ENCODE assay signal across 12 mouse cellular contexts in the genomic region with DNA sequence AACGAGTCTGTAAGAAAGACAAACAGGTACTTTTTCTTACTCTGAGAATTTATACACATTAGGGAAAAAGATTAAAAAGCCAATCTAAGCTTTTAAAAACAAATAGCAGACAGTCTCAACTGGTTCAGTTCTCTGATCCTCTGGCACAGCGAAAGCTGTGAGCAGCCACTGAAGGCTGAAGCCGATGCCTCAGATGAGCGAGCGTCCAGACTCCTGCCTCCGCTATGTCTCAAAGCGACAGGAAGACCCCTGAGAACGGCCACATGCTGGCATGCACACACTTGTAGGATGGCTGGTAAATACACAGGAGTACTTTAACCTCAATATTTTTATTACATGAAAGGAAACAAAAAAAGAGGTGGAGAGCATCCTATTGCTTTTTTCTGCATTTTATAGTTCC.
A peak's percentile ranks its signal among the peaks of the same experiment; 100 is the strongest.
DNase-seq lines count a peak whose midpoint lies in the region; ATAC-seq lines count a peak whose summit lies in the region.
"Had no signal": no experiment of that assay in that cellular context is flagged by ENCODE, and none has a peak within 500 bp of the region (broad histone marks: within the 10 kb centered on the region; RNA-seq: fewer than 3 reads in every experiment).

No protein-coding gene starts in this region.

- 0 out of 2 replicates have a peak overlapping the region, but pooled peaks have one; percentile 17 for H3K4me2 ChIP-seq in neural tube, embryonic 12.5 days (replicated peaks)
- peak overlapping the region; percentile 46 for H3K4me2 ChIP-seq in intestine, embryonic 15.5 days (replicated peaks)
- peak overlapping the region; percentile 45 for H3K4me2 ChIP-seq in midbrain, embryonic 14.5 days (ENCODE audit: low read length)
- H3K4me2 ChIP-seq: limb, embryonic 15.5 days had no signal

- ATAC-seq in neural tube, embryonic 12.5 days (ENCODE audit: low FRiP score, low read depth), result no peak
- no peak for ATAC-seq in intestine, embryonic 15.5 days
- no peak for ATAC-seq in midbrain, embryonic 14.5 days (ENCODE audit: low FRiP score, low TSS enrichment)
- ATAC-seq in erythroid progenitor cell, adult 5-6 weeks (replicated peaks; ENCODE audit: low FRiP score, poor library complexity, severe bottlenecking), result no peak
- ATAC-seq in activated CD4-positive, CD25-positive, alpha-beta regulatory T cell, adult 4 months, result no peak
- ATAC-seq: forebrain, embryonic 14.5 days had no signal

- 62% methylated on average over 8 of the region's 8 CpGs for WGBS in neural tube, embryonic 12.5 days
- 42% methylated on average over 8 of the region's 8 CpGs for WGBS in intestine, embryonic 15.5 days
- 20% methylated on average over 8 of the region's 8 CpGs for WGBS in midbrain, embryonic 14.5 days

- H3K9me3 ChIP-seq in neural tube, embryonic 12.5 days, result no peaks in the 10 kb centered on the region
- H3K9me3 ChIP-seq in intestine, embryonic 15.5 days, result no peaks in the 10 kb centered on the region
- no peaks in the 10 kb centered on the region for H3K9me3 ChIP-seq in midbrain, embryonic 14.5 days (ENCODE audit: control insufficient read depth, low read length)
- H3K9me3 ChIP-seq: limb, embryonic 15.5 days had no signal

- H3K4me3 ChIP-seq in neural tube, embryonic 12.5 days, result no peak overlapping the region
- no peak overlapping the region for H3K4me3 ChIP-seq in intestine, embryonic 15.5 days (replicated peaks)
- H3K4me3 ChIP-seq in midbrain, embryonic 14.5 days (replicated peaks; ENCODE audit: low read depth, low read length), result 0 out of 2 replicates have a peak overlapping the region, but pooled peaks have one; percentile 8
- H3K4me3 ChIP-seq: limb, embryonic 15.5 days had no signal

- H3K36me3 ChIP-seq in neural tube, embryonic 12.5 days, result no peaks in the 10 kb centered on the region
- H3K36me3 ChIP-seq in intestine, embryonic 15.5 days, result no peaks in the 10 kb centered on the region
- H3K36me3 ChIP-seq in midbrain, embryonic 14.5 days (ENCODE audit: control insufficient read depth, insufficient read depth, low read length), result no peaks in the 10 kb centered on the region
- H3K36me3 ChIP-seq: limb, embryonic 15.5 days had no signal

- no peak for DNase-seq in neural tube, embryonic 10.5 days (ENCODE audit: extremely low spot score, low spot score)
- peak; percentile 74 for DNase-seq in midbrain, embryonic 14.5 days
- DNase-seq in spleen, postnatal 36 days (ENCODE audit: low spot score in 2 of 2), result no peak
- DNase-seq: adrenal gland, adult 8-10 months; cerebellum, postnatal 25 days; thymus, adult 2 months had no signal

- no peaks in the 10 kb centered on the region for H3K27me3 ChIP-seq in neural tube, embryonic 12.5 days (replicated peaks)
- no peaks in the 10 kb centered on the region for H3K27me3 ChIP-seq in intestine, embryonic 15.5 days (replicated peaks)
- H3K27me3 ChIP-seq in midbrain, embryonic 14.5 days (ENCODE audit: control insufficient read depth, insufficient read depth, low read length), result no peaks in the 10 kb centered on the region
- H3K27me3 ChIP-seq: limb, embryonic 15.5 days had no signal

- H3K9ac ChIP-seq in neural tube, embryonic 12.5 days, result no peak overlapping the region
- H3K9ac ChIP-seq in intestine, embryonic 15.5 days, result no peak overlapping the region
- peak overlapping the region; percentile 37; the same call in 1 of the 2 replicates for H3K9ac ChIP-seq in midbrain, embryonic 14.5 days (replicated peaks; ENCODE audit: low read length)
- H3K9ac ChIP-seq: limb, embryonic 15.5 days had no signal

- no peak overlapping the region for H3K27ac ChIP-seq in neural tube, embryonic 12.5 days
- peak overlapping the region; percentile 77 for H3K27ac ChIP-seq in intestine, embryonic 15.5 days
- peak overlapping the region; percentile 57; the same call in 1 of the 2 replicates for H3K27ac ChIP-seq in midbrain, embryonic 14.5 days (replicated peaks; ENCODE audit: low read depth, low read length)
- H3K27ac ChIP-seq: limb, embryonic 15.5 days had no signal

- H3K4me1 ChIP-seq in neural tube, embryonic 12.5 days, result 0 out of 2 replicates have a peak, but pooled peaks cover under 1% of the 10 kb centered on the region
- no peaks in the 10 kb centered on the region for H3K4me1 ChIP-seq in intestine, embryonic 15.5 days (replicated peaks)
- peaks cover 9% of the 10 kb centered on the region for H3K4me1 ChIP-seq in midbrain, embryonic 14.5 days (ENCODE audit: control insufficient read depth, insufficient read depth, low read length)
